Mouse (Mus musculus): Measurements from ENCODE around the gene Tlcd2.

DNA sequence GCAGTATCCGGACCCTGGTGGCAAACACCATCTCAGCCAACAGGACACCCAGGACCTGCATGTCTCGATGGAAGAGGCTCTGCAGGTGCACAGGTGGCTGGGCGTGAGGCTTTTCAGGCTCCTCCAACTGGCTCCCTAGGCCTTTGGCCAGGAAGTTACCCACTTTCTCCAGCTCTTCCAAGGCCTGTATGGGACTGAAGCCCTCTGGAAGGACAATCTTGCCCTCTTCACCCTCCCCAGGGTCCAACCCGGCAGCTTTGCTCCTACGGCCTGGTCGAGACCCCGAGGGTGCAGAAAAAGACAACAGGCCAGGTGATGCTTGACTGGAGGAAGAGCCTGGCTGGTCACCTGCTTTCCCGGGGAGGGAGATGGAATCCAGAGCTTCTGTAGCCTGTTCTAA is 9.4 kb upstream of the Tlcd2 start:
- TF ChIP-seq POLR2A (IDR thresholded peaks at IDR 0.05; ENCODE audit: low read depth, low read length) = no peak
- TF ChIP-seq CTCF (IDR thresholded peaks at IDR 0.05; ENCODE audit: borderline replicate concordance, insufficient read depth, low read length) = no peak
